Mouse (Mus musculus) adrenal gland, postnatal 25 days (tissue): Measurements from ENCODE around the gene Ppp2r2c. TPM values are rescaled to one million over a fixed set of nuclear protein-coding genes. Genes with fewer than 3 reads are reported as not detected.

Experiments used
- DNase-seq: peaks from one replicate; pipeline ENCODE4 v3.0.0; 2021; ENCODE audit warnings: mixed read lengths
- total RNA-seq: library from RNA; stranded (reverse); gene quantifications from 2 replicates; pipeline ENCODE4 v1.2.3, GENCODE M21; 2021

Ppp2r2c gene
- total RNA-seq, 1 experiment from 2014 or later: 7.5 TPM

DNA sequence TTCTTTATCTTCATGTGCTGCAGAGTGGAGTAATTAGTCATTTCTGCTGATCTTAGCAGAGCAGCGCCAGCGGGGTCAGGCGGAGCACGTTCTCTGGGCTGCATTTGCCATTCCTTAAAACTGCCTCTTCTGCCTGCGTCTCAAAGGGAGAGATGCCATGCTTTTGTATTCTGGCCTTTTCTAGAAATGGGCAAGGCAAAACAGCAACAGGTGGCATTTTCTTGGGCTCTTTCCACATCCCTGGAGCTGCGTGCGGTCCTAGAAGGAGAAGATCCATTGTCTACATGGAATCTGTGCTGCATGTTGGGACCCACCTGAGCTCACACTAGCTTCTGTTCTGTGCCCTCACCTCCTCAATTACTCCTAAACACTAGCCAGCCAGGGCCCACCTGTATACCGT lies 29.7 kb downstream of the Ppp2r2c start:
- no peak for DNase-seq

- DNase-seq: no peak
Observed at GRCm38 (mm10) chr5:36898415-36899109, 30.2 kb downstream of the Ppp2r2c start.

- no peak for DNase-seq
Observed at GRCm38 (mm10) chr5:36899392-36899791, 31.1 kb downstream of the Ppp2r2c start.

GRCm38 (mm10) chr5:36900189-36900619 lies 31.9 kb downstream of the Ppp2r2c start:
- no peak for DNase-seq

- DNase-seq: no peak
Observed at GRCm38 (mm10) chr5:36902807-36903206, 34.5 kb downstream of the Ppp2r2c start.

DNA sequence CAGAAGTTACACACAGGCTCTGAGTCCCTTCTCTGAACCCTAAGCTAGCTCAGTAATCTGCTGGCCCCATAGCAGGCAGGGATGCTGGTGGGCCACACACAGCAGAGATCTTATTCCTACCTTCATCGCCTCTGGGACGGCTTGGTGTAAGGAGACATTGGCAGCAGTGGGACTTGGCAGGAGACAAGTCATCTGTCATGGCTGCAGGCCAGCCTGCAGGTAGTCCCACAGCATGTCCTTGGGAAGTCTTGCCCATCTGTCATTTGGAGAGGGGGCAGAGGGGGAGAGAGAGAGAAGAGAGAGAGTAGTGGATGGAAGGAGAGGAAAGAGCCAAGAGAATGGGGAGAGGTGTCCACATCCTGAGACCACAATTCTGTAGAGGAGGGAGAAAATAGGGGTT lies 35.8 kb downstream of the Ppp2r2c start:
- no peak for DNase-seq

DNA sequence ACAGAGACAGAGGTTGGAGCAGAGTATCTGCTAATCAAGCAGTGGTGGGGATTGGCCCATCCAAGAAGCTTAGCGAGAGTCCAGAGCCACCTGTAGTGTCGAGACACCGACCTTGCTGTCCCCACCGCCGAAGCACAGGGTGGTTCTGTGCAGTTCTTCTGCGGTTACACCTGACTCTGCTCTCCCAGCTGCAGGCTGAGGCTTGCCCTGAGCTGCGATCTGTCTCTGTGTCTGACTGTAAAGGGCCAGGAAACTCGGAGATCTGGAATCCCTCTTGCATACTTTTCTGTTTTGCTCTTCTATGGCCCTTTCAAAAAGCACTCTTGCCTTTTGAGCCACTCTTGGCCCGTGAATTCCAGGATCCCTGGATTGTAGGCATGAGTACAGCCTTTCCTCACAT lies 36.4 kb downstream of the Ppp2r2c start:
- no peak for DNase-seq

- no peak for DNase-seq
Observed at GRCm38 (mm10) chr5:36905216-36905615, 36.9 kb downstream of the Ppp2r2c start.

GRCm38 (mm10) chr5:36907695-36908094 lies 39.4 kb downstream of the Ppp2r2c start:
- no peak for DNase-seq

DNA sequence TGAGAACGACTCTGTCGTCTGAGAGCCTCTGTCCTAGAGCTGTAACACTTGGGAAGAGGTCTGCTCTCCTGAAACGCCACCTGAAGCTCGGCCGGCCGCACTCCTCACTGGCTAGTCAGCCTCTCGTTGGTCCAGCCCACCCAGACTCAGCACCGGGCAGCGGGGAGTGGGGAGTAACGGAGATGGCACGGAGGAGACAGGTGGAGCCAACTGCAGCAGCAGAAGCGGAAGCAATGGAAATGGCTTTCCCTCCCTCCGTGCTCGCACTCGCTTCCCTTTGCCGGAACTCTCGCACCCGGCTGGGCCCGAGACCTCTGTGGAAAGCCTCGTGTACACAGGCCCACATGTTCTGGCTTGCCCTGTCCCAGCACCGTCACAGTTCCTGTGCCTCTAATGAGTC lies 41.2 kb downstream of the Ppp2r2c start:
- DNase-seq: no peak

DNA sequence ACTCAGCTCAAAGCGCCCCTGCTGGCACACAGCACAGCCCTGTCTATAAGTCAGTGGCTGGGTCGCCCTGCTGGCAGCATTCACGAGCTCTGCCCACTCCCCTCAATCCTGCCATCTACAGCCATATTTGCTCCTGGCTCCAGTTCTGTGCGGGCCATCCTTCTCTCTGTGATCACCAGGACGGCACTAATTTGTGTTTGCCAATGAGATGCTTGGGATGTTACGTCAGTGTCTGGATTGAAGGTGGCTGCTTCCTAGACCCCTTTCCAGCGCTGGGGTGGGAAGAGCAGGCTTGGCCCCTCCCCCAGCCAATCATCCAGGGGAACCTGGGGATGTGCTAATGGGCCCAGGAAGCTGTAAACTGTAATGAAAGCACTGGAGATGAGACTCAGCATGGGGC lies 42.7 kb downstream of the Ppp2r2c start:
- no peak for DNase-seq

GRCm38 (mm10) chr5:36911759-36912352 lies 43.5 kb downstream of the Ppp2r2c start:
- DNase-seq: no peak

DNA sequence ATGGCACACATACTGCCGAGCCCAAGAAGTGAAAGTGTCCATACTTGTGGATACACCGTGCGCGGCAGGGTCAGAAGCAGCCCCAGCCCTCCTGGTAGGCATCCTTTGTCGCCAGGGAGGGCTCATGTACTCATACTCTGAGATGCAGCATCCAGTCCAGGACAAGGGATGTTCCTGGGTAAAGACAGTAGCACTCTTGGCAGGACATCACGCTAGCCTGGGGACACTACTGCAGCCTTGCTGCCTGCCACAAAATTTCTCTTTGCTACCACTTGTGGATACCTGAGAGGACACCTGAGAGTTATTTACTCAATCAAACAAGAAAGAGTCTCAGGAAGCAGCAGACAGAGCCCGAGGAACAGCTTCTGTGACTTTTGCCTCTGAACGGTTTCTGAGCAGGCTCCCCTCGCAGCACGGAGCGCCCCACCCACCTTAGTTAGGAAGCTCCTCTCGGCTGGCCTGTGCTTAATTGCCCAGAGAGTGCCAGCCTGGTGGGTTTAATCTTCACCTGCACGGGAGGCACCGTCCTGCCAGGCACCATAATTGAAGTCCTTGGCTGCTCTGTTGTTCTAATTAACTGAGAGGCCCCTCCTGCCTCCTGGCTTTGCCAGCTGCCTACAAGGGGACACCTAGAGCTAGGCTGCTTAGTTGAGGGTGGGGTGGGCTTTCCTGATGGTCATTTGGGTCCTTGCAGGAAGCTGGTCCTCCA lies 44.4 kb downstream of the Ppp2r2c start:
- no peak for DNase-seq

- no peak for DNase-seq
Observed at GRCm38 (mm10) chr5:36915256-36915655, 46.9 kb downstream of the Ppp2r2c start.

- no peak for DNase-seq
Observed at GRCm38 (mm10) chr5:36916581-36916980, 48.3 kb downstream of the Ppp2r2c start.

DNA sequence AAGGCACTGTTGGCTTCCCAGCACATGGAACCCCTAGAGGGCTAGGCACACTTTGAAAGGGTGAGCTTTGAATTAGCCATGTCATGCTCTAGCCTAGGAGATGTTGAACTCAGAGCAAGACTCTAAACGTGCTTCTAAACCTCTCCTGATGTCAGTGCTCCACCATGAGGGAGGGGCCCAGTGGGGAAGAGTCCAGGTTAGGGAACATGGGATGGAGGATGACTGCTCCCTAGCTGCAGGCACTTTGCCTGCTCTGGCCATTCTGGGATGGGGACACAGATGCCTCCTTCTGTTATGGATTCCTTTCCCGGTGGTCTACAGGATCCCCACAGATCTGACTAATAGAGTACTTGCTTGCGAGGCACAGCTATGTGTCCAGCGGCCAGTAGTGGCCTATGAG lies 48.9 kb downstream of the Ppp2r2c start:
- no peak for DNase-seq

- DNase-seq: no peak
Observed at GRCm38 (mm10) chr5:36918016-36918415, 49.7 kb downstream of the Ppp2r2c start.

- no peak for DNase-seq
Observed at GRCm38 (mm10) chr5:36920072-36920471, 51.8 kb downstream of the Ppp2r2c start.

DNA sequence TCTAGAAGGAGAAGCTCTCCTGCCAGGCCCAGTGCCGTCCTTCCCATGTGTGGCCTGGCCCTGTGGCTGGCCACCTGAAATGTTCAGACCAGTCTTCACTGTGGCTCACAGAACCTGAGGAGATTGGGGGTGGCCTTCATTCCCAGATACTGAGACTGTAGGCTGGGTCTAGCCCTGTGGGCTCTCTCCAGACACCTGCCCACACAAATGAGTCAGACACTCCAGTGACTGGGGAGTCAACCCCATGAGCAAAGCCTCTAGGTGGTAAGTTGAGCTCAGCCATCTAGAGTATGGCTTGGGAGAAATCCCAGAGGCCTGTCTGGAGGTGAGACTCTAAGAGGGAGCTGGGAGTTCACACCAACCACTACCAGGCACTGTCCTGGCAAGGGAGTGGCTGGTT lies 53.6 kb downstream of the Ppp2r2c start:
- no peak for DNase-seq

DNA sequence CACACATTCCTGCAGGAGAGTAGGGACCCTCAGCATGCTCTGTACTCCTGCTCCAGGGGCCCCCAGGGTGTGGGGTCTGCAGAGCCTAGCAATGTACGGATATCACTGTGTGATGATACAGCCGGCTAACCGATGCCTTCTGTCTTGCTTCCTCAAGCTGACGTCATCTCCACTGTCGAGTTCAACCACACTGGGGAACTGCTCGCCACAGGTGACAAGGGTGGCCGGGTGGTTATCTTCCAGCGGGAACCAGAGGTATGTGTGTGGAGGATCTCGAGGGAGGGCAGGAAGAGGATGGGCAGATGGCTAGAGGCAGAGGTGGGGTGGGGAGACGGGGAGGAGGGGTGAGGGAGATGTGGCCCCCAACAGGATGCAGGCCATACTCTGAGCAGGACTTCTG lies 54.5 kb downstream of the Ppp2r2c start:
- DNase-seq: no peak

DNA sequence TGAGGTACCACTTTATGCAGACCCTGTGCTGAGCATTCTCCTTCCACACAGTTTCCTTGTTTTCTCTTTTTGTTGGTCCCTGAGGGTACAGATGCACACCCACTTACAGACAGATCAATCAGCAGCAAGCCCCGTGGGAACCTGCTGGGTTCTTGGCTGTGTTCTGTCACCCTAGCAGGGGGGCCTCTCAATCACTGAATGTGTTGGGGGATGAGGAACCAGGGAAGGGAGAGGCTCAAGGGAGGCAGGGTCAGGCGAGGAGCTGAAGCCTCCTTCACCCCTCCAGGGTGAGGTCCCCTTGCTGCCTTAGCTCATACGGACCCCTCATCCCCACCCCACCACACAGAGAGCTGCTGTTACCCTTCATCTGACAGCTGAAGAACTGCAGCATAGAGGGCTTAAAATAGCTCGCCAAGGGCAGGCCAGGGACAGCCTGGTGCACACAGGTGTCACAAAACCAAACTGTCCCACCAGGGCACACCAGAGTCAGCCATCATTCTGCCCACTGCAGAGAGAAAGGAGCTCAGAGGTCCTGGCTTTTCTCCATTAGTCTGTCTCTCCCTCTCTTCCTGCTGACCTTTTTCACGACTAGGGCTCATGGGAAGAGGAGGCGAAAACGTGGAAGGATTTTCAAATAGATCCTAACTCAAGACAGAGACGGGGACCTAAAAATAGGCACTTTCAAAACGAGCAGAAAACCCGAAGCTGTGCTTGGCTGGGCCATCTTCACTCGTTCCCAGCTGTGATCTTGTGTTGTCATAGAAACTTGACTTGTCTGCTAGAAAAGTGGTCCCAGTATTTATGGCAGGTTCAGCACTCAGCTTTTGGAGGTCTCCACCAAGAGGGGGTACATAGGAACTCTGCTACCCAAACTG lies 55.8 kb downstream of the Ppp2r2c start:
- DNase-seq: no peak

DNA sequence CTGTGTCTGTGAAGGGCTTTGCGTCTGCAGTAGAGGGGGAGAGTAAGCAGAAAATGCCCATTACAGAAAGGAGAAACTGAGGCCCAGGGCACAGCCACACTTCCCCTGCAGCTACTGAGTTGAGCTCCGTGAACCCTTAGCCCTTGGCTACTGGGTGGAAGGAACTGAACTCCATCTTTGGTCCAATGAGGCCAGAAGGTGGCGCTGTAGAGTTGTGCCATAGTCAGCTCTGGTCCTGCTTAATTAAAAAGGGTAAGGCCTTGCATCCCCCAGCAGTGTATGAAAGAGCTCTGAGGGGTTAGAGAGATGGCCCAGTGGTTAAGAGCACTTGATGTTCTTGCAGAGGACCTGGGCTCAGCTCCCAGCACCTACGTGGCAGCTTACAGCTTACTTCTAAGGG lies 60.4 kb downstream of the Ppp2r2c start:
- DNase-seq: peak; percentile 27

DNA sequence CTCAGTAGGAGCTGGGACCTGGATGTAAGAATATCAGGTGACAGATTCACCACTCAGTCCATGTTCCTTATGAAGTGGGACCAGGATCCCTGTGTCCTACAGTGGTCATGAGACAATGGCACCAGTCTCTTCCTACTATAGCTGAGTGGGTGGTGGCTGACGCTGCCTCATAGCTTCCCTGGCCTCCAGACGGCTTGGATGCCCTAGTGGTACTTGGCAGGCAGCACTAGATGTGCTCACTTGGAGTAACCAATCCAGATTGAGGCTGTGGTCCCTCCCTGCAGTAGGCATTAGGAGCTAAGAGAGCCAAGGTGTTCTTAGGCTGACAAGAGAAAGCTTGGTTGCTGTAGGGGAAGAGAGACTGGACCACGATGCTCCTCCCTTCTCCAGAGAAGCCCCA lies 61.1 kb downstream of the Ppp2r2c start:
- no peak for DNase-seq
